Mouse (Mus musculus): ENCODE results near the gene Tomm20. TPM values are rescaled to one million over a fixed set of nuclear protein-coding genes. Genes with fewer than 3 reads are reported as not detected.
A peak's percentile ranks its signal among the peaks of the same experiment; 100 is the strongest.

Gene Tomm20
- polyA plus RNA-seq, 1 experiment: 184 TPM

DNA sequence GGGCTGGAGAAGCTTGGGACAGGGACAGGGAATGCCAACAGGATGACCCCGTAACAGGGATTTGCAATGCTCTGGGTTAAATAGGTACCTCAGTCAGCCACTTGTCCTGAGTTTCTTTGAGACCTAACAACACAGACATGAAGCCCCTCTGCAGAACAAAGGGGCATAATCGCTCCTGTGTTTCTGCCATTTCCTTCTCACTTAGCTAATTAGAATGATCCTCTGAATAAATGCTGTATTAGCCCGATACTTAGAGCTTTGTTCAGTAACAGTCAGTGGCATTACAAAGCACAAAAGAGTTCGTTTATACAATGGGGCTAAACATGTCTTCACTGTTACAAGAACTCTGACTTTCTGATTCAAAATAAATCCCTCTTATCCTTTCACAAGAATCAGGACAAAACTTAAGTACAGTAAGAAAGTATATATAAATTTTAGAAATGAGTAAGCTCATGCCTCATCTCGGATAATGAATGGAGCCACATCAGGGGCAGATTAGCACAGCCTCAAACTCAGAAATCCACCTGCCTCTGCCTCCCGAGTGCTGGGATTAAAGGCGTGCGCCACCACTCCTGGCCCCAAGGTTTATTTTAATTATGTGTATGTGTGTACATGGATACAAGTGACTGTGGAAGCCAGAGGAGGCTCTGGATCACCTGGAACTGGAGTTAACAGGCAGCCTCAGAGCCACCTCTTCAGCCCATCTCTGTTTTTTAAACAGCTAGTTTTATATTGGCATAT is 31.1 kb upstream of the Tomm20 start:
- TF ChIP-seq CTCF (IDR thresholded peaks at IDR 0.05; ENCODE audit: insufficient read depth, low read length): no peak
- peaks cover 3% of the 10 kb centered on the region; the same call in 1 of the 2 replicates for H3K4me1 ChIP-seq (ENCODE audit: control insufficient read depth, insufficient read depth, low read length)
- H3K4me3 ChIP-seq (replicated peaks; ENCODE audit: extremely low read depth, low read depth, low read length): no peak overlapping the region
- DNase-seq: no peak
- 76% methylated on average over 8 of the region's 8 CpGs for WGBS

DNA sequence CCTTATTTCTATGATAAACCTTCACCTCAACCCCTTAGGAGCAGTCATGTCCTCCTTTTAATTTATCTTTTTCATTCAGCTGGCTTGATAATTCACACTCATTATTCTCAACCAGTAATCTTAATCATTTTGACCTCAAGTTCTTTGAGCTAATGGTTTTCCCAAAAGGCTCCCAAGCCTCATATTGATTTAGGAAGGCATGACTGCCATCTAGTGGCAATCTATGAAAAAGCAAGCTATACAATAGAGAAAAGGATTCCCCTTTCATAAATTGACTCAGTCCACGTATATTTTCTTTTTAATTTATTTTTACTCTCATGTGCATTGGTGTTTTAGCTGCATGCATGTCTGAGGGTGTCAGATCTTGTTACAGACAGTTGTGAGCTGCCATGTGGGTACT is 30.1 kb upstream of the Tomm20 start:
- H3K4me1 ChIP-seq (ENCODE audit: control insufficient read depth, insufficient read depth, low read length): peaks cover 3% of the 10 kb centered on the region; the same call in 1 of the 2 replicates
- TF ChIP-seq CTCF (IDR thresholded peaks at IDR 0.05; ENCODE audit: insufficient read depth, low read length) (peak; percentile 38; the same call in 1 of the 2 replicates), POLR2A (IDR thresholded peaks at IDR 0.05; ENCODE audit: borderline replicate concordance, extremely low read depth, low read depth, low read length) (no peak)
- WGBS: 9% methylated on average over 1 of the region's 1 CpGs
- H3K4me3 ChIP-seq (replicated peaks; ENCODE audit: extremely low read depth, low read depth, low read length): no peak overlapping the region
- no peak for DNase-seq

DNA sequence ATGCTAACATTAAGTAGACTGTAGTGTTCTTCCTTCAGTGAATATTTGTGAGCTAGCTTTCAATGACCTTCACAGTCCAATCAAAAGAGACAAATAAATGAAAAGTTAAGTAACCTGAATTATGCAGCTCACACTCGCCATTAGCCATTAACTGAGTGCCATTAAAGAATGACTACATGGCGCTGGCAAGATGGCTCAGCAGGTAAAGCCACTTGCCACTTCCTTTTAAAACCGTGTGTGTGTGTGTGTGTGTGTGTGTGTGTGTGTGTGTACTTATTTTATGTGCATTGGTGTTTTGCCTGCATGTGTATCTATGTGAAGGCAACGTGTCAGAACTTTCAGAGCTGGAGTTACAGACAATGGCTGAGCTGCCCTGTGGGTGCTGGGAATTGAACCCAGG is 28.9 kb upstream of the Tomm20 start:
- H3K4me3 ChIP-seq (replicated peaks; ENCODE audit: extremely low read depth, low read depth, low read length): no peak overlapping the region
- no peak for DNase-seq
- H3K4me1 ChIP-seq (ENCODE audit: control insufficient read depth, insufficient read depth, low read length): peaks cover 2% of the 10 kb centered on the region; the same call in 1 of the 2 replicates
- 69% methylated on average over 4 of the region's 4 CpGs for WGBS
- TF ChIP-seq POLR2A (IDR thresholded peaks at IDR 0.05; ENCODE audit: borderline replicate concordance, extremely low read depth, low read depth, low read length) (no peak), CTCF (IDR thresholded peaks at IDR 0.05; ENCODE audit: insufficient read depth, low read length) (no peak)

DNA sequence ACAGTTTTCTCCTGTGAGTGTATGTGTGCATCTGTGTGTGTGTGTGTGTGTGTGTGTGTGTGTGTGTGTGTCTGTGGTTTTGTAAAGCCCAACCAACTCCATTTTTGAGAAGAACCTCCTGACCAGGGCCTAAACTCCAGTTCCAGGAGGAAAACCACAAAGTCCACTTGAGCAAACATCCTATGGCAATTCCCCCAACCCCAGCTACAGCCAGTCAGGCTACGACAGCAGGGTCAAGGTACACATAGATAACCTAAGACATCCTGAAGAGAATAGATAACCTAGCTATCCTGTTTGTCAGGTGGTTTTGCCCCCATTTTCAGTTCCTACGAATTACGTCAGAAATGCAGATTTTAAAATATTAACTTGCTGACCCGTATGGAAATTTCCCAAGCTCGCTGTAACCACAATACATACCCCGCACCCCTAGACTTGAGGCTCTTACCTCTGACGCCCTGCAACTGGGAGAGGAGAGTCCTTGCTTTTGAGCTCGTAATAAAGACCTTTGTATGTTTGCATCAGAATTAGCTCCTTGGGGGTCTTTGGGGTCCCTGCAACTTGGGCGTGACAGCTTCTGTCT is 28.1 kb upstream of the Tomm20 start:
- H3K4me3 ChIP-seq (replicated peaks; ENCODE audit: extremely low read depth, low read depth, low read length): no peak overlapping the region
- TF ChIP-seq POLR2A (IDR thresholded peaks at IDR 0.05; ENCODE audit: borderline replicate concordance, extremely low read depth, low read depth, low read length) (no peak), CTCF (IDR thresholded peaks at IDR 0.05; ENCODE audit: insufficient read depth, low read length) (no peak)
- H3K4me1 ChIP-seq (ENCODE audit: control insufficient read depth, insufficient read depth, low read length): peaks cover 2% of the 10 kb centered on the region; the same call in 1 of the 2 replicates
- WGBS: 62% methylated on average over 9 of the region's 9 CpGs
- no peak for DNase-seq

- peaks cover 2% of the 10 kb centered on the region; the same call in 1 of the 2 replicates for H3K4me1 ChIP-seq (ENCODE audit: control insufficient read depth, insufficient read depth, low read length)
- H3K4me3 ChIP-seq (replicated peaks; ENCODE audit: extremely low read depth, low read depth, low read length): no peak overlapping the region
- no peak for TF ChIP-seq CTCF (IDR thresholded peaks at IDR 0.05; ENCODE audit: insufficient read depth, low read length)
- TF ChIP-seq POLR2A (IDR thresholded peaks at IDR 0.05; ENCODE audit: borderline replicate concordance, extremely low read depth, low read depth, low read length): no peak
- WGBS: 62% methylated on average over 2 of the region's 2 CpGs
- DNase-seq: no peak
These were observed 27.0 kb upstream of the Tomm20 start for GRCm38 (mm10) chr8:126972649-126973048.

DNA sequence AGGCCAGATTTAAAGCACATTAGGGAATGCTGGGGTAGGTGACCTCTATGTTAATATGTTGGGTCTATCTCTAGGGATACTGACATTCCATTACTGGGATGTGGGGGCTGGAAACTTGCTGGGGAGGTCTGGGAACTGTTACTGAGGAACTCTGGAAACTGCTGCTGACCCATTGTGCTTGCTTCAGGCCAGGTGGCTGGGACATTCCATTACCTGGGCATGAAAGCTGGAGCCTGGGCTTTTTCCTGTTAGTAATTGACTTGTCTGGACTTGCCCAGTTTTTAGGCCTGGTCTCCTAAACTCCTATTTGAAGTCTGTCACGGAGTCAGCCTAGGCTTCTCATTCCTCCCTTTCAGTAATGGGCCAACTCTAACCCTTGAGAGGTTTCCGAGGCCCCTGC is 26.5 kb upstream of the Tomm20 start:
- H3K4me3 ChIP-seq (replicated peaks; ENCODE audit: extremely low read depth, low read depth, low read length): no peak overlapping the region
- no peak for DNase-seq
- WGBS: 78% methylated on average over 2 of the region's 2 CpGs
- TF ChIP-seq CTCF (IDR thresholded peaks at IDR 0.05; ENCODE audit: insufficient read depth, low read length): no peak
- no peak for TF ChIP-seq POLR2A (IDR thresholded peaks at IDR 0.05; ENCODE audit: borderline replicate concordance, extremely low read depth, low read depth, low read length)
- H3K4me1 ChIP-seq (ENCODE audit: control insufficient read depth, insufficient read depth, low read length): peaks cover 2% of the 10 kb centered on the region; the same call in 1 of the 2 replicates

GRCm38 (mm10) chr8:126971314-126971664 is 25.6 kb upstream of the Tomm20 start:
- DNase-seq: no peak
- 5% methylated on average over 13 of the region's 13 CpGs for WGBS
- H3K4me1 ChIP-seq (ENCODE audit: control insufficient read depth, insufficient read depth, low read length): peaks cover 2% of the 10 kb centered on the region; the same call in 1 of the 2 replicates
- H3K4me3 ChIP-seq (replicated peaks; ENCODE audit: extremely low read depth, low read depth, low read length): peak overlapping the region; percentile 88
- TF ChIP-seq CTCF (IDR thresholded peaks at IDR 0.05; ENCODE audit: insufficient read depth, low read length) (no peak), POLR2A (IDR thresholded peaks at IDR 0.05; ENCODE audit: borderline replicate concordance, extremely low read depth, low read depth, low read length) (no peak)

GRCm38 (mm10) chr8:126970579-126971313 is 25.1 kb upstream of the Tomm20 start, which contains the start of gene Rbm34:
Rbm34 (minus strand) TSS chr8:126971071.
- WGBS: under 1% methylated on average over 50 of the region's 50 CpGs
- peak; percentile 89 for DNase-seq
- H3K4me3 ChIP-seq (replicated peaks; ENCODE audit: extremely low read depth, low read depth, low read length): peak within 1 kb of the TSS; percentile 88
- peaks cover 2% of the 10 kb centered on the region; the same call in 1 of the 2 replicates for H3K4me1 ChIP-seq (ENCODE audit: control insufficient read depth, insufficient read depth, low read length)
- TF ChIP-seq CTCF (IDR thresholded peaks at IDR 0.05; ENCODE audit: insufficient read depth, low read length): no peak
- peak; percentile 66; the same call in 1 of the 2 replicates for TF ChIP-seq POLR2A (IDR thresholded peaks at IDR 0.05; ENCODE audit: borderline replicate concordance, extremely low read depth, low read depth, low read length)

GRCm38 (mm10) chr8:126969546-126969945 is 23.9 kb upstream of the Tomm20 start:
- TF ChIP-seq CTCF (IDR thresholded peaks at IDR 0.05; ENCODE audit: insufficient read depth, low read length): no peak
- no peak for TF ChIP-seq POLR2A (IDR thresholded peaks at IDR 0.05; ENCODE audit: borderline replicate concordance, extremely low read depth, low read depth, low read length)
- Histone ChIP-seq H3K4me3 (replicated peaks; ENCODE audit: extremely low read depth, low read depth, low read length) (no peak overlapping the region), H3K4me1 (ENCODE audit: control insufficient read depth, insufficient read depth, low read length) (peaks cover 2% of the 10 kb centered on the region; the same call in 1 of the 2 replicates)
- WGBS: 92% methylated on average over 1 of the region's 1 CpGs
- DNase-seq: no peak
